Mouse (Mus musculus) right cerebral cortex, postnatal 10 days (tissue): Measurements from ENCODE around the gene Grm8.

Experiments used
- DNase-seq, 2 experiments: peaks; one replicate each; pipeline ENCODE4 v3.0.0; 2021; ENCODE audit warnings: low spot score in 2 of 2

Gene Grm8

DNA sequence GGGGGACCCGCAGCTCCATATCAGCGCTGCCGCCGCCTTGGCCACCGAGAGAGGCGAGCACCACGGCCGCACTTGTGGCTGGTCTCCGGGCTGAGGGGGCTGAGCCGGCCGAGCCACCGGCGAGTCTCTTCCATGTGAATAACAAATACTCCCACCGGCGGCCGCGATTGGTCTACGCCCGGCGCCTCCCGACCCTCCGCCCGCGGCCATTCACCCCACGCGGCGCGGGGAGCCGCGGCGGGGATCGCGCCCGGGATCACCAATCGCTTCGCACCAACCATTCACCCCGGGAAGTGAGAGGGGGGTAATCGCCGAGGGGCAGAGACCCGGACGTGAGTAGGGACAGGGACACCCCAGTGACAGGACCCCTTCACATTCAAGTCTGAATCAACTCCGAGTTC is at the start of gene Grm8:
TSS of gene Grm8 (minus strand) at position 178 of the 401 bp plus-strand sequence.
- DNase-seq = peak; percentile 50 to 55

DNA sequence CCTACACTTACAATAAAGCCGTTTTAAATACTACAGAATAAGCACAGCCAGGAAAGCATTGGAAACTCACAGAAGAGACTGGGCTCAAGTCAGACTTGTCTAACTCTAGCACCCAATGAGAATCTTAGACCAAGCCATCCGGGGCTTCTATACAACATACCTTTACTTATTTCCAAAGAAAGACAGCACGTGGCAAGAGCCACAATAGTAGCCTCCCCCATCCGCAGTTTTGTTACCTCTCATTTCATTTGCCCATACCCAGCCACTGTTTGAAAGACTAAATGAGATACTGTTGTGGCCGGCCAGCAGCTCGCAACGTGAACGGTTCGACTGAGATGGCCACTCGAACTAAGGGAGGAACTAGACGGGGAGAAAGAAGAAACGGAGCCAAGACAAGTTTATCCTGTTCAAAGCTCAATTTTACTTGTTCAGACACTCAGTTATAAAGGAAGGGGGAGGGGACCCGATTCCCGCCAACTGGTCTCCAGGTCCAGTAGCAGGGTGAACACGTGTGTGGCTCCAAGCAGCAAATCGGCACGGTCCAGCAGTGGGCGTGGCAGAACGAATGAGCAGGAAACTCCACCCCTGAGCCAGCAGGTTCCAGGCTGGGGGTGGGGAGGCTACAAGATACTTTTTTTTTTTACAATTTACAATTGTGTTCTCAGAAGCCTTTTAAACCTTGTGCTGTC is 35.0 kb upstream of the Grm8 start:
- no peak for DNase-seq

DNA sequence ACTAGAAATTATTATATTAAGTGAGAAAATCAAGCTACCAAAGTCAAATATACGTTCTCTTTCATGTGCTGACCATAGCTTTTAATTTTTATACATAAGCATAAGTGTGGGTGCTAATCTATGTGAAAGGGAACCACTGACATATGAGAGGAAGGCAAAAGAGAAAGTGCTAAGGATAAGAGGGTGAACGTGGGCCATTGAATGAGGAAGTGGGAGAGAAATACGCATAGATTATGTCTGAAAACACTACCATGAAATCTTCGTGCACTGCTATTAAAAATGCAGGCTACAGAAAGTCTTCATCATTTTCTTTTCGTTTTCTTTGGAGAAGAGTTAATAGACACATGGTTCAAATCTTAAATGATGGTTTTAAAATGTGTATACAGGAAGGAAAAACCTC is 25.4 kb upstream of the Grm8 start:
- DNase-seq = no peak

DNA sequence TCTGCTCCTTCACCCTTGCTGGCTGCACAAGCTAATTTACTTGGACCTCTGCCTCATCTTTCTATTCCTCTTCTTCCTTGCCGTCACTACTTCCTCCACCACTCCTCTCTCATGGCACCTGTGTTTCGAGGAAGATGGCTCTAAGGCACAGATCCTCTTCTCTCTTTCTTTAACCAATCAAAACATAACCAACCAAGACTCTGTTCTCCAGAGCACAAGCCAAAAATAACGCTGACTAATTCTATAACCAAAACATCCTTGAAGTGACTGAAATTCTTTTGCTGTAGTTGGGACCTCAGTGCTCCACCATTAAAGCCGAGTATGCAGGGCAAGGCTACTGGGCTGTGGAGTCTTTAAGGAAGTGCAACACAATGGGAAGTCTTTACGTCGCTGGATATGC is 11.5 kb upstream of the Grm8 start:
- no peak for DNase-seq

DNA sequence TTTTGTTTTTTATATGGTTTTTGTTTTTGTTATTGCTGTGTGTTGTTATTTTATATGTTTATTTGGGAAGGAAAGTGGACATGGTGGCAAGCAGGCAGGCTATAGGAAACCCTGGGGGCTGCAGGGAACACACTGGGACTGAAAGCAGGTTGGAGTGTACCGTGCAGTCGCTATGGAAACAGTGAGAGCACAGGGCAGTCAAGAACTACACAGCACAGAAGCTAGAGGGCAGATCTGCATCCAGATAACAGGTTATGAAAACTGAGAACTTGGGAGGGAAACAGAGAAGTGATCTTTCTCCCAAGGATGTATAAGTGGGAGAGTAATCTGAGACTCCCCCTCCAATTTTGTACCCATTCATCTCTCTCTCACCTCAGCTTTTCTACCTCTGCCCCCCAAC is 7.4 kb upstream of the Grm8 start:
- peak in 1 of 2 experiments; percentile 33 for DNase-seq

DNA sequence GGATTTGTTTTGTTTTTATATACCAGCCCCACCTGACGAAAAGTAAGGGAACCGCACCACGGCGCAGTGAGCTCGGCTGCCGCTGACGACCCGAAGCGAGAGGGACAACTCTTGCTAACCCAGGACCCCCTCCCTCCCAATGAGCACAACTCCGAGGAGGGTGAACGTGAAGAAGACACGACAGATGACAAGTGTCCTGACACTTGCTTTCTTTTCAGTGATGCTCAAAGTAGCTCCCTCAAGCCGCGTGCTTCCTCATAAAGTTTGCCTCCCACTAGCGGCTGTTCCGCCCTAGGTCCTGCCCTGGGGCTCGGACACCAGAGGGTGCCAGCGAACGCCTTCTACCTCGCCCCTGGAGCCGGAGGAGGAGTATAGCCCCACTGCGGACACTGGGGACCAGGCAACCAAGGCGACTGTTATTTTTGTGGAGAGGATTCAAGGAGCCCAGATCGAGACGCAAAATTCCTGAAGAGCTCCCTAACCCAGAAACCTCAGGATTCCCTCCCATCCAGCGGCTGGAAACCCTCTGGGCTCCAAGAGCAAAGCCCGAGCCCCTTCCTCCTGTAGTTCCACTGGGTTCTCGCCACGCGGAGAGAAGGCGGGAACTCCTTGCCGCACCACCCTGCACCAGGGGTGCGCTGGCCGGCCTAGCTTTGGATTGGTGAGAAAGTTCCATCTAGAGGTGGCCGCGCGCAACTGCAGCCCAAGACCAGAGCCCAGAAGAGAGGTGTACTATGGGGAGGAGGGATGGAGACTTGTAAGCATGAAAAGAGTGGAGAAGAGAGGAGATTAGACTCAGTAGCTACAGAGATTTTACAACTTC is 644 bp upstream of the Grm8 start:
- DNase-seq = peak; percentile 92 to 93

DNA sequence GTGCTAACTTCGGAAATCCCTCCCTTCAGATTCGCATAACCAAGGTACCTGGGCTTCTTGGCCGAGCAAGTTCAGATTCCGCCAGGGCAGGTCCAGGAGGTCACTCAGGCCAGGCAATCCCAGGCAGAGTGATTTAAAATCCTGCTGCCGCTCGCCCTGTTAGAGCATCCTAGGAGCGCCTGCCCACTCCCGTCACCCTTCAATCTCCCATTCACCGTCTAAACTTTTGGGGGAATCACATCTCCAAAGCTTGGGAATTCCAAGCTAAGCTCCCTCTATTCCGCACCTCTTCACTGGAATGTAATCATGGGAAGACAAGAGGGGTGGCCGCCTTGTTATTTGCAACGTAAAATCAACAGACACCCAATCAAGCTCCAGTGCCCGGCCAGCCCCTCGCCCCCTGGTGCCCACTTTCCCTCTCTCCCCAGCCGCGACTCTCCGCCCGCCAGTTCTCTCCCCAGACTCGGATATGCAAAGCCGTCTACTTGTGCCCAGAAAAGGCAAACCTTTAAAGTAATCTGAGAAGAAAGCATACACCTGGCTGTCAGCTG is 652 bp downstream of the Grm8 start:
- peak; percentile 39 to 51 for DNase-seq

DNA sequence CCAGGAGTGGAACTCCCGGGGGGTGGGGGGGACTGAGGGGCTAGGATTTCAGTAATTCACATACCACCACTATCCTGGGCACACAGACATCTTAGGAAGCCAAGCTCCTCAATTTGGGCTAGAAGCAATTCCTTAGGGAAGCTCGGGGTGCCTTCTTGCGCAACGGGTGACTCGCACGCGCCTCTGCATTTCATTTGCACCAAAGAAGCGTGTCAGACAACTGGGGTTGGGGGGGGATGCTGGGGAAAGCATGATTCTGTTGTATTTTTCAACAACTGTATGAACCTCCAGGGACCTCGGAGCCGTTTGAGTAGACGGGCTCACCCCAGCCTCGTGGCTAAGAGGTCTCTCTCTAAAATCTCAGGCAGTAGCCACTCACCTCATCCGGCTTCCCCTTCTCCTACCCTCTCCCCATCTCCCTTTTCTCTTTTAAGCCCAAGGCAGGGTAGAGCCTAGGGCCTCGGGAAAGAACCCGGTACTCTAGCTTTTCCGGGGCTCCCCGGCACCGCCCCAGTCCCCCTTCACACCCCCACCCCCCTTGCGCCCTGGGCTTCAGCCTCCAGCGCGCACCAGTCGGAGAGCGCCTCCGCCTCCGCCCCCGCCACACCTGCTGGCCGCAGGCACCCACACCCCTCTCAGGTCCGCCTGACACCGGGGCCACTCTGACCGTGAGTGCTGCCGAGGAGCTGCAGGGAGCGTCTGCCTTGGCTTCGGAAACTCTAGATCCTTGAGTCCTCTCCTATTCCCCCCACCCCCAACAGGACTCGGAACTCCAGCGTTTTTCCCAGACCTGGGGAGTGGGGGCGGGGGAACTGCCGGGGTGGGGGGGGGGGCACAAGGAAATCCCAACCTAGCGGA is 1.5 kb downstream of the Grm8 start:
- peak; percentile 34 to 40 for DNase-seq

DNA sequence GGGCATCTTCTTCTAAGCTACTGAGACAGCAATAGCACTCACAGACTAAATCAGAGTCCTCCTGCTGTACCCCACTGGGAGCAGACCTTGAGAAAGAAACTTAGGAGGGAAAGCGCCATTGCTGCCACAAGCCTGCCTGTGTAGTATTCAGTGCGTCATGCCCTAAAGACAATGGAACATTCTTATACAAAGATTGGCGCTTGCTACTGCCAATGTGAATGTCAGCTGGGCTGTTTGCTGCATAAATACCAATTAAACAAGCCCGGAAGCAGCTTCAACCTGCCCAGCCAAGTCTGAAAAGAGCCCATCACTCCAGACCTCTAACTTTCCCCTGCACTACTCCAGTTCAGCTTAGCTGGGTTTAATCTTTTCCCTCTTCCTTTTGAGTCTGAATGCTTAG is 2.9 kb downstream of the Grm8 start:
- DNase-seq = no peak

DNA sequence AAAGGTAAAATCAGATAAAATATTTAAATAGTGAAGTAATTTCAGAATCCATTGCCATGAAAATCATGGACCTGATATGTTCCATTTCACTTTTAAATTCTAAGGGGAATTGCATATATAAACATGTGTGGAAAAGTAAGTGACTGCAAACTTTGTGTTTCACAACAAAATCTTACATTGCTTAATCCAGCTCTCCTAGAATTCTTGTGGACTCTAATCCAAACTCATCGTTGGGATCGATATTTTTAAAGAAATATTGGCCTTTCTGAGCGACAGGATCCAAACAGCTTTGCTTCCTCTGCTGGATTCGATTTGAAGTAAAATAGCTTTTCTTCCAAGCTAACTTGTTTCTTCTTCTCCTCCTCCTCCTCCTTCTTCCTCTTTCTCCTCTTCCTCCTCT is 6.1 kb downstream of the Grm8 start:
- DNase-seq = no peak

DNA sequence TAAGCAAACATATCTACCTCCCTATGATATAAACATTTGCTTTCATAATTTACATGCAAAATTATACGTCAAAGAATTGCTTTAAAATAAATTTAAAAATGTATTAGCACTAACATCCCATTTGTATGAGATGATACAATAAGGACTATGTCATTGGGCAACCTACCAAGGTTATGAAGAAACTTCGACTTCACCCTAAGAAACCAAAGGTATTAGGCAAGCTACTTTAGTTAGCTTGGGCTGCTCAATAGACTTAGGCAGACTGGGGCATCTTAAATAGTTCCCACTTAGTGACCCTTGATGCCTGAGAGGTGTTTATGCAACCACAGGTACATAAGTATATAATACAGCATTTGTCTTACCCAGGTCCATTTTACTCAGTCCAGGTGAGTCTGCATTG is 19.5 kb downstream of the Grm8 start:
- DNase-seq = no peak

DNA sequence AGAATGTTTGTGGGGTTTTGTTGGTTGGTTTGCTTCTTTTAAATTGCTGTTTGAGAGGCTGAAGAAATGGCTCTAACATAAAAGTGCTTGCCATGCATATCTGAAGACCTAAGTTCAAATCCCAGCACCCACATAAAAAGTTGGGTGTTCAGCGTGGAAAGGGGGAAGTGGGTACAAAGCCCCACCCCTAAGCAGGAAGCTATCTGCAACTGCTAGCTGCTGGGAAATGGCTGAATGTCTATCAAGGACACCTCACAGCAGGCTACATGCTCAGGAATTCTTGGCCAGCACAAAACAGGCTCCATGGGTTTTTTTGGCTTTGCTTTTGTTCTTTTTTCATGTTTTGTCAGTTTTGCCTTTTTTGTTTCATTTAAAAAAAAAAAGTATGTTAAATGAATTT is 20.1 kb downstream of the Grm8 start:
- no peak for DNase-seq

DNA sequence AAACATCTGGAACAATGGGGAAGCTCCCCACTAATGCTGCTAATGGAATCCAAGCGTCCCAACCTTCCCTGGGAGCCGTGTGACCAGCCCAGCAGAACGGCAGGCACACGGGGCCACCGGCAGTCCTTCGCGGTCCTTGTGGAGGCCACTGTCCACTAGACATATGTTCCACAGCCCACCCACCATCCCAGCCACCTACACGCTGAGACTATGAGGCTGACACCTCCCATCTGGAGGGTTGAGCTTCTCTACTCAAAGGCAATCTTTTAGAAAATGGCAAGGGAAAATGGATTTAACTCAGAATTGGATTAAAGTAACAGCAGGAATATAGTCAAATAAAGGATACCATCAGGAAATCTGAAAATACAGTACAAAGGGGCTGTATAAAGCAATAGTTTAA is 23.4 kb downstream of the Grm8 start:
- no peak for DNase-seq

DNA sequence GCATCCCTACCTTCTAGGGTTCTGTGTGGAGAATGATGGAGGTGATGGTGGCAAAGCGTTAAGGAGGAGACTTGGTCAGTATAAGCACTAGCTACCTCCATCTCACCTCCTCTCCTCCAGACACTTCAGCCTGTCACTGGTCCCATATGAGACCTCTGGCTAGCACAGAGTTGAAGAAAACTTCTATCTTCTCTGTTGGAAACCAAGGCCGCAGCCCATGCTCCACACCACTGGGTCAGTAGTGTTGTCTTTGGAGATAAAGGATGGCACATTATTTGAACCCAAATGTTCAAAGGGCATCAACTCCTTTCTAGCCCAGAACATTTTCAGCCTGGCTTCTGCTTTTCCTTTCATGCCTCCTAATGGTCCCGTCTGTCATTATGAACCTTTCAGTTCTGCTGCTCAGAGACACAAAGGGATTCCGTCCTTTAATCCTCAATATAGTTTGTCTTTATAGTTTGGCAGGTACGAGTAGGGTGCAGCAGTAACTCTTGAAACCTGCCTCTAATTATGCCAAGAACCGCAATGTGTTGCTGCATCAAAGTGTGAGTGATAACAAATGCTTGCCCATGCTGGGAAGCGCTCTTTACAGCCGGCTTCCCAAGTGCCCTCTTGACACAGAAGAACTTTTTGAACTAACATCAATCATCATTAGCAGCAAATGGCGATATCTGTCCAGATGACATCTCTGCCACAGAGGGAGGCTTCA is 32.2 kb downstream of the Grm8 start:
- DNase-seq = no peak

DNA sequence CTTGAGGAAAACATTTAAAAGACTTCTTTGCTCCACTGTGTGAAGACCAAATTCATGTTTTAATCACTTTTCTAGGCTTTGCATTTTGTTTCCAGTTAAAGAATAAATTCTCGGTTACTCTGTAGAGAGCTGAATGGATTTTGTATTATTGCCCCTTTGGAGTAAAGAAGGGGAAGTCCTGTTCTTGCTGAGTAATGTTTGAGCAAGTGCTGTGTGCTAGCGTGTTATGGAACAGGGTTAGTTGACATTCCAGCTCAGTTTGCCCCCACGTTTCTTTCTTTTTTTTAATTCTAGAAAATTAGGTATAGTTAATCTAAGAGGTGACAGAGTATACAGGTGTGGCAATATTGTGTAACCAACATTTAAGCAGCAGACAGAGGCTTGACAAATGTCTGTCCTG is 35.0 kb downstream of the Grm8 start:
- no peak for DNase-seq

DNA sequence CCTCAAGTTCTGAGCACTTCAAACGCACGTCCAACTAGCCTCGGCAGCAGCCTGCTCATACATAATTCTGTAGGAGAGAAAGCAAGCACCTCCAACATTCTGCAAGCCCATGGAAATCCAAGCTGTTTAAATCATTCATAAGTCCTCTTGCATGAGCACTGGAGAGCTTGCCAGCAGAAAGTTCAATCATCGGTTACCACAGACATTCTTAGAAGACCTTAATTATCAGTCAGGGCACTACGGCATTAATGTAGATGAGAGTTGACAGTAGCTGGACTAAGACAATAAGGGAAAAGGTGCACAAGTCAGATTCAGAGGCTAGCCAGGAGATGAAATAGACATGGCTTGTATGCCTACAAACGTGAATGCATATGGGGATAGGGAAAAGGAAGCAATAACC is 42.5 kb downstream of the Grm8 start:
- DNase-seq = no peak

DNA sequence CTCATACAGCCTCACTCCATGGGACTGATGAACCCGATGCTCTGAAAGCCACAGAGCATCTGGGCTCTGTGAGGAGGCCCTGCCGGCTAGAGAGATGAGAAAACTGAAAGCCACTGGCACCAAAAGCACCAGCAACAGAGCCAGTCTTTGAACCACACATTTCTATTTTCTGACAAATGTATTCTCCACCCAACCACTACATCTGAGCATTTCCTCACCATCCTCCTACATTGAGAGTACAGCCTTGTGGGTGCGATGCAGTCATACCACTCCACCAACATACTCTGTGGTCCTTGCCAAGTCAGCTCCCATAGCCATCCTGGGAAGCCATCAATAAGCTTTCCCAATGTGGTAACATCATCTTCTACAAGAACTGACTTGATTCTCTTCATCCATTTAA is 43.1 kb downstream of the Grm8 start:
- DNase-seq = peak in 1 of 2 experiments; percentile 31

DNA sequence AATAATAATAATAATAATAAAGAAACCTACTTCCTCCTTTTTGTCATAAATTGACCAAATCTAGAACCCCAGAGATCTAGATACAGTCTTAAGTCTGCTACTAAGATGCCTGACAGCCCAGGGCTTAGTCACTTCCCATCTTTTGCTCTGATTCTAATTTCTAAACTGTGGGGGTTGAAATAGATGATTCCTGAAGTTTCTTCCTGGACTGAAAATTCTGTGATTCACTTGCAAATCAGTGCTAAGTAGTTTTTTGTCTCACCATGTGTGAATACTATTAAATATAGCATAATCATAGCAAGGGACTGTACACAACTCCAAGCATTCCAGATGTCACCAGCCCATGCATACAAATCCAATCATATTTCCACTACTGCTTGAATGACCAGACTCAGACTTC is 44.0 kb downstream of the Grm8 start:
- no peak for DNase-seq

DNA sequence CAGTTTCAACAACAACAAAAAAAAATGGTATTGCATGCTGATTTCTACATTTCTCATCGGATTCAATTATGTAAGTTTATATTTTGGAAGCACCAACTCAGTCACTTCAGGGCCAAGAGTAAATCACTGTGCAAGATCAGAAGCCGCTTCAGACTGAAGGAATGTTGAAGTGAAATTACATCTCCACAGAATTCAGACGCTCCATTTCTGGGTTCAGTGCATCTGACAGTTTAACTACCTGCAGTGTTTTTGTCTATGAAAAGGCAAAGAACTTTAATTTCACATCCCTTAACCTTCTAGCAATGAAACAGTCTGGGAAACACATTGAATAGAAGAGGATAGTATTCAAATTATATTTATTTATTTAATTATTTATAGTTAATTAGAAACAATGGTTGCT is 59.4 kb downstream of the Grm8 start:
- no peak for DNase-seq

DNA sequence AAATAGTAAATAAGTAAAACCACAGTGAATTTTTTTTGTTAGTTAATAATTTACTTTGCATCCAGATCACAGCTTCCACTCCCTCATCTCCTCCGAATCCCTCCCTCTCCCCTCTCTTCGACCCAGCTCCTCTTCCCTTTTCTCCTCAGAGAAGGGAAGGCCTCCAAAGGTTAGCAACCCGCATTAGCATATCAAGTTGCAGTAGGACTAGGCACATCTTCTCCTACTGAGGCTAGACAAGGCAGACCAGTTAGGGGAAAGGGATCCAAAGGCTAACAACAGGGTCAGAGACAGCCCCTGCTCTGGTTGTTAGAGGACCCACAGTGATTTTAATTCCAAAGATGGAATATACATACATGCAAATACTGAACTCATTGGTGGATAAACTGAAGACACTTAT is 60.5 kb downstream of the Grm8 start:
- no peak for DNase-seq

DNA sequence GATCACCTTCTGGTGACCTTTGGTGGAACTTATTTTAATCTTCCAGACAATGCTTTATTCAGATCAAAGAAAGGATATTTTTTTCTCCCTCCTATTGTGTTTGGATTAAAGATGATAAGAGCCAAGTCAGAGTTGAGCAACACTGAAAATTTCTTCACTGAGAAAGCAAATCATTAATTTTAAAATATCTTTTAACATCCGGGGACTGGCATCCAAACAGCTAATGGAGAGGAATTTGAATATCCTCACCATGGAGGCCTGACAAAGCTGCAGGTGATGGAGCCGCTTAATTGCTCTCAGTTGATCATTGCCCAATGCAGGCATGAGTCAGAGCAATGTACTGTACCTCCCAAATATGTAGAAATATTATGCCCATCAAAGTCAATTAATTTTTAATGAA is 83.0 kb downstream of the Grm8 start:
- no peak for DNase-seq

DNA sequence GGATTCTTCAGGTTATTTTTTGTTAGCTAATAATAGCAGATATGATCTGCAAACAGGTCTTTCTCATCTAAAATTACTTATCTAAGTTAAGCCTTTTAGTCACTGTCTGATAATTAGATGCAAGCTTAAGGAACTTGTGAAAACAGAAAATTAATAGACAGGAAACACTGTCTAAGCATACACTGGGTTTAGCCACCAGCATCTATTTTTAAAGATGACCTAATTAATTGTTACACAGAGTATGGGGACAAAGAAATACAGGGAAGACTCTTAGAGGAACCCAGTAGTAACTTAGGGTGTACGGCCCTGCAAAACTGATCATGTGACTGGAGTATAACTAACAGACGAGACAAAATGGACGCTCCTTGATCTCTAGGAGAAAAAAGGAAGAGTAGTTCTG is 92.6 kb downstream of the Grm8 start:
- no peak for DNase-seq
